Mouse (Mus musculus) effector memory CD4-positive, alpha-beta T cell, adult 7 months (primary cell): ENCODE data around the gene Tsr1. TPM values are rescaled to one million over a fixed set of nuclear protein-coding genes. Genes with fewer than 3 reads are reported as not detected.

Experiments used
- polyA plus RNA-seq: library from polyadenylated mRNA; unstranded; fragments of 100-300 nt; shearing (Covaris generic); gene quantifications from one replicate; pipeline ENCODE4 v1.2.1, GENCODE M21; 2017

Tsr1 gene
- 40.3 TPM for polyA plus RNA-seq

DNA sequence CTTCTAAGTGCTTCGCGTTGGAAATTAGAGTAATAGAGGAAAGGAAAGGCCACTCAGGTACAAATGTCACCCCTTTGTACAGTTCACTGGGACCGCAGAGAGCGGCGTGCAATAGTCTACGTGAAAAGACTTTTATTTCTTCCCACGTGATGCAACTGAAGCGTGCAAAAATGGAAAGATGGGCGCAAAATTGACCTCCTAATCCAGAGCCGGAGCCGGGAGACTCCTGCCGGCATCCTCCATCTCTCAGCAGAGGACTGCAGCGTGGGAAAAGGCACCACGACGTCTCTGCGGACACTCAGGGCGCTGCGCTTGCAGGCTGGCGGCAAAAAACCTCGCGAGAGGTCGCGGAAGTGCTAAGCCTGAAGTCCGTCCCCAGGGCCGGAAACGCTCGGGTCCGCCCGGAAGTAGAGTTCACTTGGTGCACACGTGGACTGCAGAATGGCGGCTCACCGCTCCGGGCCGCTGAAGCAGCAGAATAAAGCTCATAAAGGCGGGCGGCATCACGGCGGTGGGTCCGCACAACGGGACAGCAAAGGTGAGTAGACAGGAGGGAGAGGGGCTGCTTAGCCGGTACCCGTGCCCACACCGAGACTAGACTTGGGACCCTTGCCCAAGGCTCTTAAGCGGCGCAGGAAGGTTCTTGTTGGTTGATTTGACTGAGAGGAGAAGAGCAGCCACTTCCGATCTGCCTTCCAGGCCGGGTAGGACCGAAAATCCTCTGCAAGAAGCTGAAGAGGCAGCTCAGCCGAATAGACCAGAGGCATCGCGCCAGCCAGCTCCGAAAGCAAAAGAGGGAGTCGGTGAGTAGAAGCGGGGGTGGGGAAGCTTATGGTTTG, at the start of gene Tsr1:
TSS of gene Tsr1 (plus strand) at position 394 of the 839 bp plus-strand sequence.

DNA sequence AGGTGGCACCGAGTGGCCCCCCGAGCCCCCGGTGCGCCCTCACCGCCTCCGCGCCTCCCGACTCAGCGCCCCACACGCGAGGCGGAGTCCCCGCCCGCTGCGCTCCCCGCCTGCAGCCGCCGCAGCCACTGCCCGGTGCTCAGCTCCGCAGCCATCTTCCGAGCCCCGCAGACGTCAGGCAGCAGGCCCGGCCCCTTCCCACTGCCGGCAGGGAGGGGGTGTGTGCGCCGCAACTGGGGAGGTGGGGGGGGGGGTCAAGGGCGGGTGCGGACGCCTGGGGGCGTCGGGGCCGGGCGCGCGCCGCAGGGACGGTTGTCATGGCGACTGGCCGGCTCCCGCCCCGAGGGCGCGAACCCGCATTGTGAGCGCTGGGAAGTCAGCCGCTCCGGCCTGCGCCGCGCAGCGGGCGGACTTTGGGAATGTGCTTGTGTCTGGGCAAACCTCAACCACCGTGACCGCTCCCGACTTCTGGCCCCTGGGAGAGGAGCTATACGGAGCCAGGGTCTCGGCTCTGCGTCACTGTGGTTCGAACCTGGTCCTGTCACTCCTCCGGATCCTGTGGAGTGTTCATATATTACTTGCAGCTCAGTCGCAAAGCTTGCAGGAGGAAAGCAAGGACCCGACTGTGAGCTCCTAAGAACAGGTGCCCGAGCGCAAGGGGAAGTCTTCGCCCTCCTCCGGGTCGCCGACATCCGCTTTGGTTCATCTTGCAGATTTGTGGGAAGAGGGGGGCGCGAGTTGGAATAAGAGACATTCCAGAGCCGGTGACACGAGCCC, 782 bp upstream of the Tsr1 start, which contains the start of gene Sgsm2:
TSS of gene Sgsm2 (minus strand) at position 160 of the 777 bp plus-strand sequence.

DNA sequence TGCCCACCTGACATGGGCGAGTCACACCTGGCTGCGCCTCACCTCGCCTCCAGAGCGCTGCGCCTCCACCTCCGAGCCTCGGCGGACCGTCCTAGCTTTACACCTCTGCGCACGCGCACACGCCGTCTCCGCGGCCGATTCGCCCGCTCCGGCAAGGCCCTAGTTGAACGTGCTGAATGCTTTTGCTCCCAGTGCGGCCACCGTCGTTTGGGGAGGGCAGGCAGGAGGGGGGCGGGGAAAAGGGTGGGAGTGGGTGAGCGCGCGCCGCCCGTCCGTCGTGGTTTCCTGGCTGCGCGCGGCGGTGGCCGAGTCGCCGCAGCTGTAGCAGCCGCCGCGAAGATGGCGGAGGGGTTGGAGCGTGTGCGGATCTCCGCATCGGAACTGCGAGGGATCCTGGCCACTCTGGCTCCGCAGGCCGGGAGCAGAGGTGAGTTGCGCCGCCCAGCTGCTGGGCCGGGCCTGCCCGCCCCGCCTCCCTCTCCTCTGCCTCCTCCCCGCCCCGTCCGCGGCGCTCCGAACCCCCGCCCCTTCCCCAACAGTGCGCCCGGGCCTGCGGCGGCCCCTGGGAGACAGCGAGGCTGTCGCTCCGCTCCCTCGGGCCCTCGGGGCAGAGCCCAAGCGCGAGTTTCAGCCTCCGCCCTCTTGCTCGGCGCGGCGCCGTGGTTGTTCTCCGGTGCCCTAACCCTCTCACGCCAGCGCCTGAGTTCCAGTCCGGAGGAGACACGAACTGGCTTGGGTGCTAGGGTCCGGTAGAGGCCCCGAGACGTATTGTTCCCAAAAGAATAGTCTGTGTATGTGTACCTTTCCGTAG, 27.9 kb downstream of the Tsr1 start, which contains the start of the genes Smg6 and Srr:
TSS of gene Smg6 (plus strand) at position 247 of the 811 bp plus-strand sequence.
TSS of gene Srr (minus strand) at position 372 of the 811 bp plus-strand sequence.

Other genes with a start within 250 kb of the Tsr1 start
- 27.0 TPM for gene Cluh, start 248.6 kb upstream of the Tsr1 start, polyA plus RNA-seq
- 87.5 TPM for gene Pafah1b1, start 173.4 kb upstream of the Tsr1 start, polyA plus RNA-seq
- gene Mettl16, start 127.2 kb upstream of the Tsr1 start, polyA plus RNA-seq, result 29.5 TPM
- 12.5 TPM for gene Mnt, start 67.2 kb upstream of the Tsr1 start, polyA plus RNA-seq
- gene Sgsm2, start 1.0 kb upstream of the Tsr1 start, polyA plus RNA-seq, result 5.6 TPM
- 28.4 TPM for gene Smg6, start 27.8 kb downstream of the Tsr1 start, polyA plus RNA-seq
- 3.5 TPM for gene Srr, start 27.9 kb downstream of the Tsr1 start, polyA plus RNA-seq